Mouse (Mus musculus): Measurements from ENCODE around the gene Cmip.

The Cmip gene

GRCm38 (mm10) chr8:117458440-117458839 lies 201.6 kb downstream of the Cmip start:
- CTCF ChIA-PET, result no interaction called here

GRCm38 (mm10) chr8:117462701-117463284 lies 205.9 kb downstream of the Cmip start:
- CTCF ChIA-PET, result interaction anchor here (0.7 kb wide), 1 partner anchor 150 kb away, joined by 3 read pairs; no protein-coding TSS in a partner anchor

GRCm38 (mm10) chr8:117464525-117464924 lies 207.7 kb downstream of the Cmip start:
- CTCF ChIA-PET, result interaction anchor here (0.7 kb wide), 3 partner anchors 263 to 352 kb away, joined by 3 to 5 read pairs (median 3); no protein-coding TSS in a partner anchor

- CTCF ChIA-PET, result interaction anchor here (0.7 kb wide), 1 partner anchor 353 kb away, joined by 3 read pairs; no protein-coding TSS in a partner anchor
These were observed 208.4 kb downstream of the Cmip start for GRCm38 (mm10) chr8:117465250-117465649.

- CTCF ChIA-PET, result no interaction called here
These were observed 210.6 kb downstream of the Cmip start for GRCm38 (mm10) chr8:117467466-117467865.

GRCm38 (mm10) chr8:117469431-117470341 lies 212.8 kb downstream of the Cmip start:
- CTCF ChIA-PET, result interaction anchor here (0.6 kb wide), 1 partner anchor 236 kb away, joined by 4 read pairs; no protein-coding TSS in a partner anchor

GRCm38 (mm10) chr8:117470342-117470781 lies 213.5 kb downstream of the Cmip start:
- CTCF ChIA-PET, result interaction anchor here (0.6 kb wide), 2 partner anchors 15 to 237 kb away, joined by 4 read pairs; no protein-coding TSS in a partner anchor

- CTCF ChIA-PET, result interaction anchor here (0.6 kb wide), 1 partner anchor 108 kb away, joined by 6 read pairs; no protein-coding TSS in a partner anchor
These were observed 214.3 kb downstream of the Cmip start for GRCm38 (mm10) chr8:117471174-117471573.

- CTCF ChIA-PET, result interaction anchor here (0.6 to 0.7 kb wide), 2 partner anchors 79 to 87 kb away, joined by 6 to 7 read pairs; no protein-coding TSS in a partner anchor
These were observed 214.8 kb downstream of the Cmip start for GRCm38 (mm10) chr8:117471655-117472054.

- CTCF ChIA-PET, result interaction anchor here (0.6 to 1.4 kb wide), 3 partner anchors 78 to 248 kb away, joined by 3 to 7 read pairs (median 6); no protein-coding TSS in a partner anchor
These were observed 215.5 kb downstream of the Cmip start for GRCm38 (mm10) chr8:117472332-117472731.

GRCm38 (mm10) chr8:117474944-117475343 lies 218.1 kb downstream of the Cmip start:
- CTCF ChIA-PET, result no interaction called here

- CTCF ChIA-PET, result interaction anchor here (1.0 kb wide), 1 partner anchor 18 kb away, joined by 9 read pairs; no protein-coding TSS in a partner anchor
These were observed 219.0 kb downstream of the Cmip start for GRCm38 (mm10) chr8:117475819-117476218.

GRCm38 (mm10) chr8:117478082-117478481 lies 221.2 kb downstream of the Cmip start:
- CTCF ChIA-PET, result interaction anchor here (0.6 to 0.9 kb wide), 2 partner anchors 17 to 120 kb away, joined by 5 to 6 read pairs; no protein-coding TSS in a partner anchor

GRCm38 (mm10) chr8:117479996-117480395 lies 223.1 kb downstream of the Cmip start:
- CTCF ChIA-PET, result no interaction called here

GRCm38 (mm10) chr8:117480516-117480915 lies 223.7 kb downstream of the Cmip start:
- CTCF ChIA-PET, result no interaction called here

GRCm38 (mm10) chr8:117481830-117482229 lies 225.0 kb downstream of the Cmip start:
- CTCF ChIA-PET, result no interaction called here

- CTCF ChIA-PET, result no interaction called here
These were observed 227.9 kb downstream of the Cmip start for GRCm38 (mm10) chr8:117484731-117485130.

GRCm38 (mm10) chr8:117485316-117485715 lies 228.5 kb downstream of the Cmip start:
- CTCF ChIA-PET, result interaction anchor here (0.6 kb wide), 1 partner anchor 15 kb away, joined by 4 read pairs; no protein-coding TSS in a partner anchor

- CTCF ChIA-PET, result no interaction called here
These were observed 231.6 kb downstream of the Cmip start for GRCm38 (mm10) chr8:117488246-117489005.

GRCm38 (mm10) chr8:117493543-117493942 lies 236.7 kb downstream of the Cmip start:
- CTCF ChIA-PET, result interaction anchor here (0.7 kb wide), 2 partner anchors 18 to 37 kb away, joined by 9 to 15 read pairs; no protein-coding TSS in a partner anchor

GRCm38 (mm10) chr8:117494874-117495273 lies 238.0 kb downstream of the Cmip start:
- CTCF ChIA-PET, result no interaction called here

All from spleen, embryonic (tissue).